Mouse (Mus musculus) gastrocnemius, postnatal 36 days (tissue): ENCODE data around the gene Gm5426. TPM values are rescaled to one million over a fixed set of nuclear protein-coding genes. Genes with fewer than 3 reads are reported as not detected.

Source experiments
- DNase-seq, 2 experiments: peaks; one replicate each; pipeline ENCODE4 v3.0.0; 2022
- intact Hi-C: fragments of 180-260 bp; cut with DNase I; formaldehyde crosslinking; loops from one replicate; pipeline ENCODE4 v1.15.1; 2025
- microRNA-seq, 2 experiments: library from miRNA; unstranded; fragments of <30 nt; microRNA quantifications; one replicate each; pipeline ENCODE4 v1.2.0; 2021
- total RNA-seq, 2 experiments: library from RNA; stranded (reverse); gene quantifications; 2 replicates each; pipeline ENCODE4 v1.2.3; 2021

The Gm5426 gene
- total RNA-seq, 2 experiments from 2014 or later: not detected

GRCm38 (mm10) chr10:96185601-96186000, 49.2 kb downstream of the Gm5426 start:
- DNase-seq: no peak
- intact Hi-C loops: no loop called here

Small RNAs within 50 kb of the gene (microRNA-seq; reads per million reads assigned to microRNA genes)
- gene Gm22913: 0 reads per million in 2 experiments

Other genes with a start within 250 kb of the Gm5426 start
- 10 to 100 TPM; 18.1 to 23.3 TPM for gene Eea1, start 196.0 kb upstream of the Gm5426 start, total RNA-seq